17 mouse cellular contexts compared by ENCODE assay signal in the genomic region with DNA sequence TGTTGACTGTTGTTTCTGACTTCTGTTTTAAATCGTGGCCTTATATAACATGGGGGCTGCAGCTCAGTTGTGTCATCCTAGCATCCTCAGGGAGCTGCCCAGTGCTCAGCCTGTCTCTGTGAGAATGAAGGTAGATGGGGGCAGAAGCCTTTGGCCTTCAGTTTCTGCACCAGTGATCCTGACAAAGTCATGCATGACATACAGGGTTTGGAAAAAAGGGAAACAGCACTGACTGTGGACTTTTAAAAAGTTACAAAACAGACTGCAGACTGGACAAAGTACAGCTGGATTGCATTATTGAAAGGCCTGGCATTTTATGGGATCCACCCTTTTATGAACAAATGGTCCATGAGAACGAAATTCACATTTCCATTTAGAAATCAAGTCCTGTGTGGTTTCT.
DNase-seq lines count a peak whose midpoint lies in the region; ATAC-seq and TF ChIP-seq lines count a peak whose summit lies in the region.
"Had no signal": no experiment of that assay in that cellular context is flagged by ENCODE, and none has a peak within 500 bp of the region (broad histone marks: within the 10 kb centered on the region; RNA-seq: fewer than 3 reads in every experiment).

No protein-coding gene starts in this region.

- H3K4me2 ChIP-seq in liver, embryonic 16.5 days (ENCODE audit: low read depth, low read length) = no peak overlapping the region
- no peak overlapping the region for H3K4me2 ChIP-seq in liver, embryonic 12.5 days
- no peak overlapping the region for H3K4me2 ChIP-seq in intestine, postnatal 0 days (replicated peaks; ENCODE audit: low read depth)
- H3K4me2 ChIP-seq in kidney, embryonic 16.5 days (replicated peaks; ENCODE audit: low read depth, low read length) = no peak overlapping the region
- no peak overlapping the region for H3K4me2 ChIP-seq in limb, embryonic 13.5 days (replicated peaks)
- no peak overlapping the region for H3K4me2 ChIP-seq in hindbrain, postnatal 0 days (ENCODE audit: low read depth, low read length)
- H3K4me2 ChIP-seq: heart, embryonic 13.5 days; neural tube, embryonic 12.5 days had no signal

- no peaks in the 10 kb centered on the region for H3K9me3 ChIP-seq in liver, embryonic 16.5 days (replicated peaks; ENCODE audit: control insufficient read depth, low read length)
- H3K9me3 ChIP-seq in liver, embryonic 12.5 days (replicated peaks) = no peaks in the 10 kb centered on the region
- no peaks in the 10 kb centered on the region for H3K9me3 ChIP-seq in intestine, postnatal 0 days (ENCODE audit: control insufficient read depth)
- no peaks in the 10 kb centered on the region for H3K9me3 ChIP-seq in kidney, embryonic 16.5 days (ENCODE audit: low read length)
- H3K9me3 ChIP-seq in limb, embryonic 13.5 days = no peaks in the 10 kb centered on the region
- H3K9me3 ChIP-seq in hindbrain, postnatal 0 days (ENCODE audit: low read length) = no peaks in the 10 kb centered on the region
- H3K9me3 ChIP-seq: G1E; heart, embryonic 13.5 days; neural tube, embryonic 12.5 days had no signal

- no peaks in the 10 kb centered on the region for H3K27me3 ChIP-seq in liver, embryonic 16.5 days (ENCODE audit: control insufficient read depth, insufficient read depth, low read depth, low read length)
- no peaks in the 10 kb centered on the region for H3K27me3 ChIP-seq in liver, embryonic 12.5 days (replicated peaks)
- no peaks in the 10 kb centered on the region for H3K27me3 ChIP-seq in intestine, postnatal 0 days (replicated peaks; ENCODE audit: control insufficient read depth, insufficient read depth, low read length)
- H3K27me3 ChIP-seq in kidney, embryonic 16.5 days (ENCODE audit: insufficient read depth, low read length) = no peaks in the 10 kb centered on the region
- no peaks in the 10 kb centered on the region for H3K27me3 ChIP-seq in limb, embryonic 13.5 days
- no peaks in the 10 kb centered on the region for H3K27me3 ChIP-seq in hindbrain, postnatal 0 days (ENCODE audit: insufficient read depth, low read length)
- H3K27me3 ChIP-seq: neural tube, embryonic 12.5 days had no signal

- H3K4me3 ChIP-seq in liver, embryonic 16.5 days (ENCODE audit: low read depth, low read length) = no peak overlapping the region
- H3K4me3 ChIP-seq in liver, embryonic 12.5 days = no peak overlapping the region
- no peak overlapping the region for H3K4me3 ChIP-seq in intestine, postnatal 0 days (ENCODE audit: low read depth, low read length)
- no peak overlapping the region for H3K4me3 ChIP-seq in kidney, embryonic 16.5 days (ENCODE audit: low read length)
- no peak overlapping the region for H3K4me3 ChIP-seq in limb, embryonic 13.5 days
- no peak overlapping the region for H3K4me3 ChIP-seq in hindbrain, postnatal 0 days (ENCODE audit: low read length)
- H3K4me3 ChIP-seq: heart, embryonic 13.5 days; neural tube, embryonic 12.5 days had no signal

- H3K27ac ChIP-seq in liver, embryonic 16.5 days (ENCODE audit: low read length) = peak overlapping the region; percentile 56; the same call in 1 of the 2 replicates
- H3K27ac ChIP-seq in liver, embryonic 12.5 days = no peak overlapping the region
- H3K27ac ChIP-seq in intestine, postnatal 0 days (ENCODE audit: low read depth, low read length) = peak overlapping the region; percentile 71; the same call in 1 of the 2 replicates
- peak overlapping the region; percentile 73 for H3K27ac ChIP-seq in kidney, embryonic 16.5 days (ENCODE audit: low read length)
- H3K27ac ChIP-seq in limb, embryonic 13.5 days = peak overlapping the region; percentile 15; the same call in 1 of the 2 replicates
- no peak overlapping the region for H3K27ac ChIP-seq in hindbrain, postnatal 0 days
- H3K27ac ChIP-seq: heart, embryonic 13.5 days; neural tube, embryonic 12.5 days had no signal

- H3K36me3 ChIP-seq in liver, embryonic 16.5 days (ENCODE audit: control insufficient read depth, insufficient read depth) = no peaks in the 10 kb centered on the region
- H3K36me3 ChIP-seq in liver, embryonic 12.5 days = peaks cover 22% of the 10 kb centered on the region
- H3K36me3 ChIP-seq in intestine, postnatal 0 days (ENCODE audit: control insufficient read depth, insufficient read depth) = peaks cover 17% of the 10 kb centered on the region
- H3K36me3 ChIP-seq in kidney, embryonic 16.5 days (ENCODE audit: insufficient read depth, low read length) = no peaks in the 10 kb centered on the region
- peaks cover 17% of the 10 kb centered on the region for H3K36me3 ChIP-seq in limb, embryonic 13.5 days
- 0 out of 2 replicates have a peak, but pooled peaks cover 7% of the 10 kb centered on the region for H3K36me3 ChIP-seq in hindbrain, postnatal 0 days (ENCODE audit: insufficient read depth, low read length)

- no peak for TF ChIP-seq CTCF in intestine, postnatal 0 days (IDR thresholded peaks at IDR 0.05; ENCODE audit: low read depth)
- no peak for TF ChIP-seq CTCF in hindbrain, postnatal 0 days (IDR thresholded peaks at IDR 0.05; ENCODE audit: low read depth)

- 65% methylated on average over 2 of the region's 2 CpGs for WGBS in liver, embryonic 16.5 days (ENCODE audit: insufficient replicate concordance)
- WGBS in liver, embryonic 12.5 days (ENCODE audit: insufficient replicate concordance) = 78% methylated on average over 2 of the region's 2 CpGs
- WGBS in intestine, postnatal 0 days = 59% methylated on average over 2 of the region's 2 CpGs
- 45% methylated on average over 2 of the region's 2 CpGs for WGBS in kidney, embryonic 16.5 days
- 40% methylated on average over 2 of the region's 2 CpGs for WGBS in limb, embryonic 13.5 days
- 86% methylated on average over 2 of the region's 2 CpGs for WGBS in hindbrain, postnatal 0 days

- ATAC-seq in liver, embryonic 16.5 days (ENCODE audit: low read depth) = peak; percentile 50
- no peak for ATAC-seq in liver, embryonic 12.5 days
- no peak for ATAC-seq in intestine, postnatal 0 days
- ATAC-seq in kidney, embryonic 16.5 days (ENCODE audit: low FRiP score, low TSS enrichment) = peak; percentile 67
- no peak for ATAC-seq in limb, embryonic 13.5 days (ENCODE audit: low FRiP score, low read depth)
- ATAC-seq in hindbrain, postnatal 0 days = no peak
- ATAC-seq: inflammation-experienced regulatory T-cells, adult 6 months had no signal

- no peak for DNase-seq in right cerebral cortex, postnatal 4 days
- no peak for DNase-seq in hindbrain, postnatal 0 days (ENCODE audit: low spot score)
- DNase-seq: adrenal gland, adult 8-10 months; cerebellum, adult 8-10 months; embryo, embryonic 11 days; left cerebral cortex, postnatal 4 days; right cerebral cortex, postnatal 25 days; thymus, adult 2 months had no signal

- H3K4me1 ChIP-seq in liver, embryonic 16.5 days (ENCODE audit: control insufficient read depth, low read depth, low read length) = no peaks in the 10 kb centered on the region; the same call in 1 of the 2 replicates
- H3K4me1 ChIP-seq in liver, embryonic 12.5 days = peaks cover 17% of the 10 kb centered on the region
- H3K4me1 ChIP-seq in intestine, postnatal 0 days (replicated peaks; ENCODE audit: control insufficient read depth, insufficient read depth, low read length) = peaks cover 11% of the 10 kb centered on the region; the same call in 1 of the 2 replicates
- H3K4me1 ChIP-seq in kidney, embryonic 16.5 days (ENCODE audit: insufficient read depth, low read length) = peaks cover 21% of the 10 kb centered on the region
- peaks cover 16% of the 10 kb centered on the region for H3K4me1 ChIP-seq in limb, embryonic 13.5 days
- no peaks in the 10 kb centered on the region for H3K4me1 ChIP-seq in hindbrain, postnatal 0 days (ENCODE audit: insufficient read depth, low read length)

- no peak overlapping the region for H3K9ac ChIP-seq in liver, embryonic 16.5 days (ENCODE audit: low read depth, low read length)
- no peak overlapping the region for H3K9ac ChIP-seq in liver, embryonic 12.5 days
- H3K9ac ChIP-seq in intestine, postnatal 0 days (ENCODE audit: low read depth, low read length) = no peak overlapping the region
- H3K9ac ChIP-seq in kidney, embryonic 16.5 days (replicated peaks; ENCODE audit: low read length) = no peak overlapping the region
- no peak overlapping the region for H3K9ac ChIP-seq in limb, embryonic 13.5 days
- H3K9ac ChIP-seq in hindbrain, postnatal 0 days (replicated peaks; ENCODE audit: low read length) = no peak overlapping the region
- H3K9ac ChIP-seq: heart, embryonic 13.5 days; neural tube, embryonic 12.5 days had no signal

Comparison
In these comparisons a context has a peak if more than half of its experiments do, and no peak if none do; other contexts are left out.
1. ATAC-seq: peak in liver, embryonic 16.5 days (single experiment) and kidney, embryonic 16.5 days (single experiment); none in liver, embryonic 12.5 days (single experiment), intestine, postnatal 0 days (single experiment), limb, embryonic 13.5 days (single experiment) and hindbrain, postnatal 0 days (single experiment).
2. H3K27ac ChIP-seq: peak in liver, embryonic 16.5 days (single experiment), intestine, postnatal 0 days (single experiment), kidney, embryonic 16.5 days (single experiment) and limb, embryonic 13.5 days (single experiment); none in liver, embryonic 12.5 days (single experiment) and hindbrain, postnatal 0 days (single experiment).